ENCODE assay signal across 7 mouse cellular contexts in genomic region chr10:77623639-77624400, GRCm38 (mm10). TPM values are rescaled to one million over a fixed set of nuclear protein-coding genes. Genes with fewer than 3 reads are reported as not detected.
DNase-seq lines count a peak whose midpoint lies in the region; ATAC-seq lines count a peak whose summit lies in the region.

No protein-coding gene starts in this region.

- no peak overlapping the region for H3K27ac ChIP-seq in neural tube, embryonic 11.5 days (ENCODE audit: low read depth, low read length)
- H3K27ac ChIP-seq in forebrain, embryonic 13.5 days, result peak overlapping the region; percentile 85; the same call in 1 of the 2 replicates
- H3K27ac ChIP-seq in liver, embryonic 11.5 days (ENCODE audit: low read depth, low read length), result no peak overlapping the region; the same call in 1 of the 2 replicates

- H3K27me3 ChIP-seq in neural tube, embryonic 11.5 days (ENCODE audit: control insufficient read depth, insufficient read depth, low read length), result no peaks in the 10 kb centered on the region
- no peaks in the 10 kb centered on the region for H3K27me3 ChIP-seq in forebrain, embryonic 13.5 days
- no peaks in the 10 kb centered on the region for H3K27me3 ChIP-seq in liver, embryonic 11.5 days (replicated peaks; ENCODE audit: control insufficient read depth, insufficient read depth, low read length)

- H3K9me3 ChIP-seq in neural tube, embryonic 11.5 days (ENCODE audit: control insufficient read depth, low read length), result no peaks in the 10 kb centered on the region
- H3K9me3 ChIP-seq in forebrain, embryonic 13.5 days (replicated peaks), result no peaks in the 10 kb centered on the region
- no peaks in the 10 kb centered on the region for H3K9me3 ChIP-seq in liver, embryonic 11.5 days (ENCODE audit: control insufficient read depth, low read length)

- peaks cover 16% of the 10 kb centered on the region for H3K4me1 ChIP-seq in neural tube, embryonic 11.5 days (ENCODE audit: control insufficient read depth, insufficient read depth, low read length)
- H3K4me1 ChIP-seq in forebrain, embryonic 13.5 days, result peaks cover 39% of the 10 kb centered on the region
- H3K4me1 ChIP-seq in liver, embryonic 11.5 days (replicated peaks; ENCODE audit: control insufficient read depth, insufficient read depth, low read length), result peaks cover 26% of the 10 kb centered on the region

- WGBS in neural tube, embryonic 11.5 days, result 93% methylated on average over 10 of the region's 10 CpGs
- 88% methylated on average over 10 of the region's 10 CpGs for WGBS in forebrain, embryonic 13.5 days
- WGBS in liver, embryonic 11.5 days, result 88% methylated on average over 10 of the region's 10 CpGs

- H3K36me3 ChIP-seq in neural tube, embryonic 11.5 days (ENCODE audit: control insufficient read depth, insufficient read depth, low read length), result no peaks in the 10 kb centered on the region
- H3K36me3 ChIP-seq in forebrain, embryonic 13.5 days (ENCODE audit: poor library complexity, severe bottlenecking), result peaks cover 5% of the 10 kb centered on the region
- H3K36me3 ChIP-seq in liver, embryonic 11.5 days (ENCODE audit: control insufficient read depth, insufficient read depth, low read length), result no peaks in the 10 kb centered on the region; the same call in 1 of the 2 replicates

- ATAC-seq in neural tube, embryonic 11.5 days (ENCODE audit: insufficient read depth, low FRiP score, low TSS enrichment), result no peak
- ATAC-seq in forebrain, embryonic 13.5 days, result no peak
- no peak for ATAC-seq in liver, embryonic 11.5 days (replicated peaks; ENCODE audit: low FRiP score)

- H3K9ac ChIP-seq in neural tube, embryonic 11.5 days (ENCODE audit: low read length), result no peak overlapping the region; the same call in none of the 2 replicates
- peak overlapping the region; percentile 96; the same call in 1 of the 2 replicates for H3K9ac ChIP-seq in forebrain, embryonic 13.5 days
- H3K9ac ChIP-seq in liver, embryonic 11.5 days (ENCODE audit: low read depth, low read length), result peak overlapping the region; percentile 98

- peak overlapping the region; percentile 62 for H3K4me2 ChIP-seq in neural tube, embryonic 11.5 days (ENCODE audit: low read depth)
- peak overlapping the region; percentile 82 for H3K4me2 ChIP-seq in forebrain, embryonic 13.5 days
- peak overlapping the region; percentile 82 for H3K4me2 ChIP-seq in liver, embryonic 11.5 days

- no peak for DNase-seq in neural tube, embryonic 11.5 days (ENCODE audit: low spot score)
- DNase-seq in neural tube, embryonic 10.5 days (ENCODE audit: extremely low spot score, low spot score), result no peak
- DNase-seq in liver, embryonic 11.5 days (ENCODE audit: low spot score), result no peak
- no peak for DNase-seq in urinary bladder, postnatal 36 days (ENCODE audit: low spot score in 2 of 2)
- DNase-seq in urinary bladder, postnatal 14 days (ENCODE audit: low spot score), result no peak
- no peak for DNase-seq in layer of hippocampus, adult 9-11 months

- peak overlapping the region; percentile 96; the same call in 1 of the 2 replicates for H3K4me3 ChIP-seq in neural tube, embryonic 11.5 days (ENCODE audit: low read depth, low read length)
- H3K4me3 ChIP-seq in forebrain, embryonic 13.5 days, result peak overlapping the region; percentile 80
- peak overlapping the region; percentile 93 for H3K4me3 ChIP-seq in liver, embryonic 11.5 days (ENCODE audit: low read depth, low read length)

RNA-seq across cellular contexts. Expression of gene Ube2g2, which starts 1.7 kb away (rescaled TPM):
- 65.9 and 66.0 TPM in 2 replicates for polyA plus RNA-seq in neural tube, embryonic 11.5 days (2014; fragmentation: Nextera tagmentation; extraction: Ambion mirVana)
- polyA plus RNA-seq in forebrain, embryonic 13.5 days (2015; fragmentation: Nextera tagmentation; extraction: Ambion mirVana), result 103 and 115 TPM in 2 replicates
- polyA plus RNA-seq in liver, embryonic 11.5 days (2014; fragmentation: Nextera tagmentation; extraction: Ambion mirVana), result 62.1 and 67.9 TPM in 2 replicates

RNA-seq across cellular contexts. Expression of gene Gm49325, which starts 17.8 kb away (rescaled TPM):
- 1.4 and 4.8 TPM in 2 replicates for polyA plus RNA-seq in neural tube, embryonic 11.5 days (2014; fragmentation: Nextera tagmentation; extraction: Ambion mirVana)
- polyA plus RNA-seq in forebrain, embryonic 13.5 days (2015; fragmentation: Nextera tagmentation; extraction: Ambion mirVana), result 2.3 TPM in 1 of 2 replicates, not detected in the other
- 1.8 and 4.5 TPM in 2 replicates for polyA plus RNA-seq in liver, embryonic 11.5 days (2014; fragmentation: Nextera tagmentation; extraction: Ambion mirVana)

RNA-seq across cellular contexts. Expression of gene Sumo3, which starts 17.9 kb away (rescaled TPM):
- 334 and 346 TPM in 2 replicates for polyA plus RNA-seq in neural tube, embryonic 11.5 days (2014; fragmentation: Nextera tagmentation; extraction: Ambion mirVana)
- polyA plus RNA-seq in forebrain, embryonic 13.5 days (2015; fragmentation: Nextera tagmentation; extraction: Ambion mirVana), result 329 and 347 TPM in 2 replicates
- polyA plus RNA-seq in liver, embryonic 11.5 days (2014; fragmentation: Nextera tagmentation; extraction: Ambion mirVana), result 249 and 271 TPM in 2 replicates

RNA-seq across cellular contexts. Expression of gene Pttg1ip, which starts 42.3 kb away (rescaled TPM):
- polyA plus RNA-seq in neural tube, embryonic 11.5 days (2014; fragmentation: Nextera tagmentation; extraction: Ambion mirVana), result 71.4 and 72.1 TPM in 2 replicates
- 57.8 and 63.6 TPM in 2 replicates for polyA plus RNA-seq in forebrain, embryonic 13.5 days (2015; fragmentation: Nextera tagmentation; extraction: Ambion mirVana)
- 94.0 and 99.7 TPM in 2 replicates for polyA plus RNA-seq in liver, embryonic 11.5 days (2014; fragmentation: Nextera tagmentation; extraction: Ambion mirVana)
